Mouse (Mus musculus) testis, adult 2 months (tissue): Measurements from ENCODE around the gene Zfp639.

Experiments
- CTCF ChIP-seq: fragments of 200-500 bp; IDR thresholded peaks from 2 replicates; pipeline ENCODE4 v1.5.1; 2012; ENCODE audit warnings: low read depth, mild to moderate bottlenecking, inconsistent platforms, low read length, moderate library complexity; ENCODE audit not compliant: control insufficient read depth, insufficient read depth, insufficient replicate concordance
- POLR2A ChIP-seq: fragments of 200-500 bp; IDR thresholded peaks from 2 replicates; pipeline ENCODE4 v1.6.1; 2012; ENCODE audit warnings: low read depth, mild to moderate bottlenecking, inconsistent platforms, low read length, moderate library complexity; ENCODE audit not compliant: control insufficient read depth

DNA sequence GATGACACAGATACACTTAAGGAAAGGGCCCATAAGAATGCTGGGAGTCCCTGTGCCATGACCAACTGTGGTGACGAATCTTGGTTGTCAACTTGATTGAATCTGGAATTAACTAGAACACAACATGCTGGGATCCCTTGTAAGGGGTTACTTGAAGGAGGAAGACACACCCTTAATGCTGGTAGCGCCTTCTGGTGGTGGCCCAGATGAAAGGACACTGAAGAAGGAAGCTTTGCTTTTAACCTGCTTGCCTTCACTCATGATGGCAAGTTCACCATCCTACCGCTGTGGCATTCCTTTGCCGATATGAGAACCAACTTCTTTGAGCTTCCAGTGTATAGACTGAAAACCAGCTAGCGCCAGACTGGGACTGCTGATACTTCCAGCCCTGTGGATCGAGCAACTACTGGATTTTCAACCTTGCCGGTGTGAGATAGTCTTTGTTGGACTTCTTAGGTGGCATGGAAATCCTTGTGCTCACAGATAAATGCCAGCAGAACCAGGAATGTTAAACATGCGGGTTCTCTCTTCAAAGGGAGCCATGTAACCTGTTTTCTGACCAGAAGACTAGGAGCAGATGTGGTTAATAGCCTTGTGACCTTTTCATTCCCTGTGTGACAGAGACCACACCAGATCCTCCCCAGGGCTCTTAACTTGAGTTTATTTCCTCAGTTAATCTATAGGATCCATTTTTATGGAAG is 15.5 kb upstream of the Zfp639 start:
- TF ChIP-seq CTCF (no peak), POLR2A (no peak)
